Mouse (Mus musculus): ENCODE measurements around the gene Hoxa3.

Gene Hoxa3

GRCm38 (mm10) chr6:52180726-52181125 is 32.4 kb downstream of the Hoxa3 start:
- DNase-seq: no peak

GRCm38 (mm10) chr6:52180213-52180710 is 32.9 kb downstream of the Hoxa3 start:
- DNase-seq: no peak

GRCm38 (mm10) chr6:52179690-52180089 is 33.4 kb downstream of the Hoxa3 start:
- DNase-seq: no peak

GRCm38 (mm10) chr6:52178918-52179665 is 34.0 kb downstream of the Hoxa3 start:
- DNase-seq: no peak

GRCm38 (mm10) chr6:52177806-52178205 is 35.3 kb downstream of the Hoxa3 start:
- DNase-seq: no peak

GRCm38 (mm10) chr6:52177061-52177735 is 35.9 kb downstream of the Hoxa3 start, which contains the start of gene 5730596B20Rik:
Gene 5730596B20Rik (plus strand): TSS chr6:52177498.
- no peak for DNase-seq

GRCm38 (mm10) chr6:52176391-52176790 is 36.7 kb downstream of the Hoxa3 start:
- DNase-seq: no peak

GRCm38 (mm10) chr6:52175864-52176263 is 37.3 kb downstream of the Hoxa3 start:
- no peak for DNase-seq

- no peak for DNase-seq
These were observed 38.0 kb downstream of the Hoxa3 start for GRCm38 (mm10) chr6:52174968-52175751.

- DNase-seq: no peak
These were observed 39.5 kb downstream of the Hoxa3 start for GRCm38 (mm10) chr6:52173648-52174047.

- no peak for DNase-seq
These were observed 40.6 kb downstream of the Hoxa3 start for GRCm38 (mm10) chr6:52172501-52172900.

GRCm38 (mm10) chr6:52171938-52172337 is 41.2 kb downstream of the Hoxa3 start:
- no peak for DNase-seq

GRCm38 (mm10) chr6:52171331-52171730 is 41.8 kb downstream of the Hoxa3 start:
- no peak for DNase-seq

GRCm38 (mm10) chr6:52170898-52171223 is 42.3 kb downstream of the Hoxa3 start:
- no peak for DNase-seq

GRCm38 (mm10) chr6:52170166-52170897 is 42.8 kb downstream of the Hoxa3 start:
- no peak for DNase-seq

GRCm38 (mm10) chr6:52169499-52170165 is 43.5 kb downstream of the Hoxa3 start:
- DNase-seq: no peak

GRCm38 (mm10) chr6:52168191-52169055 is 44.7 kb downstream of the Hoxa3 start:
- no peak for DNase-seq

GRCm38 (mm10) chr6:52167736-52168161 is 45.4 kb downstream of the Hoxa3 start:
- no peak for DNase-seq

GRCm38 (mm10) chr6:52167176-52167575 is 46.0 kb downstream of the Hoxa3 start:
- DNase-seq: no peak

- DNase-seq: no peak
These were observed 46.6 kb downstream of the Hoxa3 start for GRCm38 (mm10) chr6:52166431-52167077.

Measured in cerebellum, adult 9-10 months (tissue).